In the genomic region with DNA sequence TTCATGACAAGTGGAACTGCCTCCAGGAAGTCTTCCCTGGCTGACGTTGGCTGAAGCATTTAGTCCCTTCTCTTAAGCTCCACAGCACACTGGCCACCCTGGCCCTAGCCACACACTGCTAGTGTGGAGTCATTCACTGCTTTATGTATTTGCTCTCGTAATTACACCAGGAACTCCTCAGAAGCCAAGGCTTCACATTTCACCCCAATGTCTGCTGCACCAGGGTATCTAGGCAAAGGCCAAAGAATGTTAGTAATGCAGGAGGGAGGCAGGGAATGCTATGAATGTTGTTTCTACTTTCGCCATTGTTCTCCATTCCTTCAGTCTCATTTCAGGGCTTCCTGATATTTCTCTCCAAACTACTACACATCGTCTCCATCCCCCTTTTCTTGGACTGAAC, we compare ENCODE assay signal across 15 mouse cellular contexts.
A peak's percentile ranks its signal among the peaks of the same experiment; 100 is the strongest.
DNase-seq lines count a peak whose midpoint lies in the region; ATAC-seq and TF ChIP-seq lines count a peak whose summit lies in the region.
"Had no signal": no experiment of that assay in that cellular context is flagged by ENCODE, and none has a peak within 500 bp of the region (broad histone marks: within the 10 kb centered on the region; RNA-seq: fewer than 3 reads in every experiment).

No protein-coding gene starts in this region.

- no peaks in the 10 kb centered on the region for H3K9me3 ChIP-seq in hindbrain, embryonic 10.5 days
- no peaks in the 10 kb centered on the region for H3K9me3 ChIP-seq in hindbrain, embryonic 14.5 days (ENCODE audit: control insufficient read depth, low read length)
- H3K9me3 ChIP-seq in neural tube, embryonic 11.5 days (ENCODE audit: control insufficient read depth, low read length), result no peaks in the 10 kb centered on the region
- H3K9me3 ChIP-seq in neural tube, embryonic 15.5 days (replicated peaks), result no peaks in the 10 kb centered on the region
- no peaks in the 10 kb centered on the region for H3K9me3 ChIP-seq in embryonic facial prominence, embryonic 13.5 days
- no peaks in the 10 kb centered on the region for H3K9me3 ChIP-seq in stomach, postnatal 0 days (ENCODE audit: control insufficient read depth, low read length)

- TF ChIP-seq EP300 in stomach, postnatal 0 days (optimal IDR thresholded peaks at IDR 0.05), result no peak

- no peaks in the 10 kb centered on the region for H3K27me3 ChIP-seq in hindbrain, embryonic 10.5 days (ENCODE audit: insufficient read depth, poor library complexity, severe bottlenecking)
- H3K27me3 ChIP-seq in hindbrain, embryonic 14.5 days (ENCODE audit: control insufficient read depth, insufficient read depth, low read length), result no peaks in the 10 kb centered on the region
- no peaks in the 10 kb centered on the region for H3K27me3 ChIP-seq in neural tube, embryonic 11.5 days (ENCODE audit: control insufficient read depth, insufficient read depth, low read length)
- no peaks in the 10 kb centered on the region for H3K27me3 ChIP-seq in neural tube, embryonic 15.5 days (replicated peaks)
- no peaks in the 10 kb centered on the region for H3K27me3 ChIP-seq in embryonic facial prominence, embryonic 13.5 days
- no peaks in the 10 kb centered on the region for H3K27me3 ChIP-seq in stomach, postnatal 0 days (ENCODE audit: control insufficient read depth, insufficient read depth, low read length)

- no peak for ATAC-seq in hindbrain, embryonic 14.5 days (ENCODE audit: low FRiP score)
- peak; percentile 36; the same call in 1 of the 2 replicates for ATAC-seq in neural tube, embryonic 11.5 days (ENCODE audit: insufficient read depth, low FRiP score, low TSS enrichment)
- ATAC-seq in neural tube, embryonic 15.5 days (ENCODE audit: low FRiP score), result no peak
- ATAC-seq in embryonic facial prominence, embryonic 13.5 days (ENCODE audit: insufficient number of reproducible peaks, insufficient read depth, low FRiP score, low TSS enrichment, low read depth), result no peak
- ATAC-seq in stomach, postnatal 0 days (ENCODE audit: low FRiP score, low TSS enrichment), result no peak

- no peak overlapping the region for H3K4me2 ChIP-seq in hindbrain, embryonic 14.5 days (replicated peaks)
- no peak overlapping the region for H3K4me2 ChIP-seq in neural tube, embryonic 11.5 days (ENCODE audit: low read depth)
- no peak overlapping the region for H3K4me2 ChIP-seq in neural tube, embryonic 15.5 days
- H3K4me2 ChIP-seq in embryonic facial prominence, embryonic 13.5 days, result no peak overlapping the region
- no peak overlapping the region for H3K4me2 ChIP-seq in stomach, postnatal 0 days (replicated peaks; ENCODE audit: low read depth)

- no peak overlapping the region for H3K4me3 ChIP-seq in hindbrain, embryonic 10.5 days
- no peak overlapping the region for H3K4me3 ChIP-seq in hindbrain, embryonic 14.5 days (replicated peaks; ENCODE audit: low read length)
- H3K4me3 ChIP-seq in neural tube, embryonic 11.5 days (ENCODE audit: low read depth, low read length), result no peak overlapping the region
- no peak overlapping the region for H3K4me3 ChIP-seq in neural tube, embryonic 15.5 days (replicated peaks)
- H3K4me3 ChIP-seq in embryonic facial prominence, embryonic 13.5 days, result no peak overlapping the region
- no peak overlapping the region for H3K4me3 ChIP-seq in stomach, postnatal 0 days (ENCODE audit: low read depth, low read length)

- no peak for TF ChIP-seq CTCF in stomach, postnatal 0 days (IDR thresholded peaks at IDR 0.05; ENCODE audit: low read depth)

- 13% methylated on average over 4 of the region's 4 CpGs for WGBS in hindbrain, embryonic 10.5 days
- 13% methylated on average over 4 of the region's 4 CpGs for WGBS in hindbrain, embryonic 14.5 days
- 31% methylated on average over 4 of the region's 4 CpGs for WGBS in neural tube, embryonic 11.5 days
- 15% methylated on average over 4 of the region's 4 CpGs for WGBS in neural tube, embryonic 15.5 days
- WGBS in embryonic facial prominence, embryonic 13.5 days, result 34% methylated on average over 4 of the region's 4 CpGs
- WGBS in stomach, postnatal 0 days, result 40% methylated on average over 4 of the region's 4 CpGs

- DNase-seq in hindbrain, embryonic 10.5 days (ENCODE audit: low spot score), result peak; percentile 5
- no peak for DNase-seq in hindbrain, embryonic 14.5 days (ENCODE audit: low spot score)
- DNase-seq in neural tube, embryonic 11.5 days (ENCODE audit: low spot score), result no peak
- peak; percentile 2 for DNase-seq in yolk sac, embryonic 10.5 days (ENCODE audit: low spot score)
- DNase-seq in layer of hippocampus, adult 8-10 months (ENCODE audit: low spot score in 2 of 2), result no peak
- DNase-seq in stomach, postnatal 0 days (ENCODE audit: low spot score), result no peak
- DNase-seq: cerebellum, adult 18-20 months; gastrocnemius, postnatal 14 days; heart, postnatal 36 days; kidney, postnatal 10 days; left cerebral cortex, postnatal 4 days; lung, postnatal 4 days; right cerebral cortex, postnatal 14 days had no signal

- H3K4me1 ChIP-seq in hindbrain, embryonic 10.5 days (replicated peaks), result peaks cover 5% of the 10 kb centered on the region; the same call in 1 of the 2 replicates
- H3K4me1 ChIP-seq in hindbrain, embryonic 14.5 days (replicated peaks; ENCODE audit: control insufficient read depth, insufficient read depth, low read length), result no peaks in the 10 kb centered on the region
- H3K4me1 ChIP-seq in neural tube, embryonic 11.5 days (ENCODE audit: control insufficient read depth, insufficient read depth, low read length), result no peaks in the 10 kb centered on the region
- no peaks in the 10 kb centered on the region for H3K4me1 ChIP-seq in neural tube, embryonic 15.5 days
- H3K4me1 ChIP-seq in embryonic facial prominence, embryonic 13.5 days, result peaks cover 5% of the 10 kb centered on the region; the same call in 1 of the 2 replicates
- no peaks in the 10 kb centered on the region for H3K4me1 ChIP-seq in stomach, postnatal 0 days (replicated peaks; ENCODE audit: control insufficient read depth, insufficient read depth)

- no peak overlapping the region for H3K9ac ChIP-seq in hindbrain, embryonic 14.5 days
- H3K9ac ChIP-seq in neural tube, embryonic 11.5 days (ENCODE audit: low read length), result no peak overlapping the region
- H3K9ac ChIP-seq in neural tube, embryonic 15.5 days (replicated peaks), result no peak overlapping the region
- H3K9ac ChIP-seq in embryonic facial prominence, embryonic 13.5 days, result no peak overlapping the region
- H3K9ac ChIP-seq in stomach, postnatal 0 days (ENCODE audit: low read length), result no peak overlapping the region

- H3K36me3 ChIP-seq in hindbrain, embryonic 10.5 days, result no peaks in the 10 kb centered on the region
- H3K36me3 ChIP-seq in hindbrain, embryonic 14.5 days (replicated peaks; ENCODE audit: control insufficient read depth, insufficient read depth), result no peaks in the 10 kb centered on the region
- H3K36me3 ChIP-seq in neural tube, embryonic 11.5 days (ENCODE audit: control insufficient read depth, insufficient read depth, low read length), result no peaks in the 10 kb centered on the region
- no peaks in the 10 kb centered on the region for H3K36me3 ChIP-seq in neural tube, embryonic 15.5 days
- H3K36me3 ChIP-seq in embryonic facial prominence, embryonic 13.5 days, result no peaks in the 10 kb centered on the region
- no peaks in the 10 kb centered on the region for H3K36me3 ChIP-seq in stomach, postnatal 0 days (ENCODE audit: control insufficient read depth, insufficient read depth, low read length)

- H3K27ac ChIP-seq in hindbrain, embryonic 10.5 days, result no peak overlapping the region
- no peak overlapping the region for H3K27ac ChIP-seq in hindbrain, embryonic 14.5 days
- H3K27ac ChIP-seq in neural tube, embryonic 11.5 days (ENCODE audit: low read depth, low read length), result no peak overlapping the region
- no peak overlapping the region for H3K27ac ChIP-seq in neural tube, embryonic 15.5 days (replicated peaks)
- H3K27ac ChIP-seq in embryonic facial prominence, embryonic 13.5 days, result peak overlapping the region; percentile 48; the same call in 1 of the 2 replicates
- no peak overlapping the region for H3K27ac ChIP-seq in stomach, postnatal 0 days (replicated peaks)

Comparison
In these comparisons a context has a peak if more than half of its experiments do, and no peak if none do; other contexts are left out.
1. DNase-seq: peak in hindbrain, embryonic 10.5 days (single experiment) and yolk sac, embryonic 10.5 days (single experiment); none in hindbrain, embryonic 14.5 days (single experiment), neural tube, embryonic 11.5 days (single experiment), layer of hippocampus, adult 8-10 months (0 of 2) and stomach, postnatal 0 days (single experiment).